Mouse (Mus musculus) ES-Bruce4 (cell line): Measurements from ENCODE around the gene Clic4. TPM values are rescaled to one million over a fixed set of nuclear protein-coding genes. Genes with fewer than 3 reads are reported as not detected.
"Not testable (repeated sequence)": the region's sequence is repeated elsewhere in the genome, so short reads cannot be mapped to it uniquely, and the experiment has no call there.

ENCODE experiments used
- H3K27ac ChIP-seq: 2 replicates; pipeline ENCODE4 v1.5.1; 2012; ENCODE audit warnings: low read length, inconsistent platforms; ENCODE audit not compliant: insufficient read depth
- H3K27me3 ChIP-seq: 2 replicates; pipeline ENCODE4 v1.6.1; 2012; ENCODE audit warnings: mild to moderate bottlenecking, low read length, inconsistent platforms; ENCODE audit not compliant: control insufficient read depth, poor library complexity, insufficient read depth, severe bottlenecking
- H3K36me3 ChIP-seq: 2 replicates; pipeline ENCODE4 v1.6.1; 2012; ENCODE audit warnings: inconsistent platforms, mild to moderate bottlenecking, low read length, moderate library complexity; ENCODE audit not compliant: control insufficient read depth, poor library complexity, insufficient read depth, severe bottlenecking
- H3K4me1 ChIP-seq: one replicate; pipeline ENCODE4 v1.8.1; 2011; ENCODE audit warnings: low read length; ENCODE audit not compliant: control insufficient read depth, insufficient read depth
- H3K4me3 ChIP-seq: 2 replicates; pipeline ENCODE4 v1.5.1; 2011; ENCODE audit warnings: low read depth, mild to moderate bottlenecking, low read length
- H3K9ac ChIP-seq: 2 replicates; pipeline ENCODE4 v1.6.1; 2012; ENCODE audit warnings: low read depth, mild to moderate bottlenecking, inconsistent platforms; ENCODE audit not compliant: poor library complexity, severe bottlenecking
- H3K9me3 ChIP-seq: replicated peaks from 2 replicates; pipeline ENCODE4 v1.6.1; 2012; ENCODE audit warnings: mild to moderate bottlenecking, low read length, inconsistent platforms; ENCODE audit not compliant: control insufficient read depth, poor library complexity, insufficient read depth, severe bottlenecking
- CTCF ChIP-seq: IDR thresholded peaks from one replicate; pipeline ENCODE4 v1.8.1; 2011; ENCODE audit warnings: low read depth, low read length
- EP300 ChIP-seq: IDR thresholded peaks from 2 replicates; pipeline ENCODE4 v1.6.1; 2011; ENCODE audit warnings: low read depth, low read length; ENCODE audit not compliant: insufficient read depth
- POLR2A ChIP-seq: IDR thresholded peaks from one replicate; pipeline ENCODE4 v1.8.1; 2011; ENCODE audit warnings: low read length; ENCODE audit not compliant: insufficient read depth
- polyA plus RNA-seq: library from polyadenylated mRNA; stranded (reverse); fragments of >200 nt; gene quantifications from 2 replicates; pipeline ENCODE4 v1.2.4, GENCODE M21; 2011; ENCODE audit warnings: low read depth; ENCODE audit not compliant: missing spikeins, insufficient read depth, insufficient read length

The Clic4 gene
- polyA plus RNA-seq, 1 experiment = 151 TPM

GRCm38 (mm10) chr4:135282651-135283290 lies 10.2 kb upstream of the Clic4 start:
- TF ChIP-seq EP300 (no peak), CTCF (no peak), POLR2A (no peak)
- no peak overlapping the region for H3K27ac ChIP-seq
- H3K4me3 ChIP-seq = no peak overlapping the region
- H3K4me1 ChIP-seq = no peaks in the 10 kb centered on the region
- H3K27me3 ChIP-seq = no peaks in the 10 kb centered on the region
- H3K9me3 ChIP-seq = no peaks in the 10 kb centered on the region
- no peaks in the 10 kb centered on the region for H3K36me3 ChIP-seq
- H3K9ac ChIP-seq = no peak overlapping the region

GRCm38 (mm10) chr4:135280016-135280415 lies 7.4 kb upstream of the Clic4 start:
- not testable (repeated sequence) for H3K9ac ChIP-seq, H3K4me3 ChIP-seq, H3K4me1 ChIP-seq, H3K27me3 ChIP-seq, H3K36me3 ChIP-seq, H3K9me3 ChIP-seq, H3K27ac ChIP-seq

GRCm38 (mm10) chr4:135276681-135277379 lies 4.2 kb upstream of the Clic4 start:
- TF ChIP-seq POLR2A = no peak
- TF ChIP-seq CTCF = no peak
- TF ChIP-seq EP300 = no peak
- Histone ChIP-seq H3K9ac (no peak overlapping the region), H3K36me3 (no peaks in the 10 kb centered on the region), H3K9me3 (no peaks in the 10 kb centered on the region), H3K4me3 (no peak overlapping the region), H3K4me1 (no peaks in the 10 kb centered on the region), H3K27ac (no peak overlapping the region), H3K27me3 (no peaks in the 10 kb centered on the region)

GRCm38 (mm10) chr4:135274761-135275160 lies 2.1 kb upstream of the Clic4 start:
- Histone ChIP-seq H3K9ac (no peak overlapping the region), H3K36me3 (peaks cover 7% of the 10 kb centered on the region; the same call in 1 of the 2 replicates), H3K4me1 (peaks cover 2% of the 10 kb centered on the region), H3K27me3 (no peaks in the 10 kb centered on the region), H3K9me3 (no peaks in the 10 kb centered on the region), H3K27ac (no peak overlapping the region), H3K4me3 (no peak overlapping the region)
- TF ChIP-seq EP300 = no peak
- no peak for TF ChIP-seq CTCF
- no peak for TF ChIP-seq POLR2A

- peak overlapping the region; percentile 58 for H3K4me3 ChIP-seq
These were observed 681 bp upstream of the Clic4 start for GRCm38 (mm10) chr4:135273307-135273682.

GRCm38 (mm10) chr4:135271881-135272616 lies 565 bp downstream of the Clic4 start:
- H3K36me3 ChIP-seq = peaks cover 9% of the 10 kb centered on the region; the same call in 1 of the 2 replicates
- H3K9ac ChIP-seq = peak overlapping the region; percentile 83
- H3K4me3 ChIP-seq = peak overlapping the region; percentile 65
- H3K4me1 ChIP-seq = peaks cover 4% of the 10 kb centered on the region
- H3K27me3 ChIP-seq = no peaks in the 10 kb centered on the region
- H3K27ac ChIP-seq = 0 out of 2 replicates have a peak overlapping the region, but pooled peaks have one; percentile 21
- TF ChIP-seq EP300 (no peak), POLR2A (no peak), CTCF (no peak)
- no peaks in the 10 kb centered on the region for H3K9me3 ChIP-seq

More at GRCm38 (mm10) chr4:135273307-135273682, 681 bp upstream of the Clic4 start:
- Histone ChIP-seq H3K9ac (peak overlapping the region; percentile 9), H3K36me3 (peaks cover 9% of the 10 kb centered on the region; the same call in 1 of the 2 replicates), H3K27me3 (no peaks in the 10 kb centered on the region), H3K4me1 (peaks cover 4% of the 10 kb centered on the region), H3K27ac (no peak overlapping the region), H3K9me3 (no peaks in the 10 kb centered on the region)
- TF ChIP-seq CTCF (no peak), POLR2A (no peak), EP300 (no peak)
